Comparison of ENCODE assay signal across 8 mouse cellular contexts in the genomic region with DNA sequence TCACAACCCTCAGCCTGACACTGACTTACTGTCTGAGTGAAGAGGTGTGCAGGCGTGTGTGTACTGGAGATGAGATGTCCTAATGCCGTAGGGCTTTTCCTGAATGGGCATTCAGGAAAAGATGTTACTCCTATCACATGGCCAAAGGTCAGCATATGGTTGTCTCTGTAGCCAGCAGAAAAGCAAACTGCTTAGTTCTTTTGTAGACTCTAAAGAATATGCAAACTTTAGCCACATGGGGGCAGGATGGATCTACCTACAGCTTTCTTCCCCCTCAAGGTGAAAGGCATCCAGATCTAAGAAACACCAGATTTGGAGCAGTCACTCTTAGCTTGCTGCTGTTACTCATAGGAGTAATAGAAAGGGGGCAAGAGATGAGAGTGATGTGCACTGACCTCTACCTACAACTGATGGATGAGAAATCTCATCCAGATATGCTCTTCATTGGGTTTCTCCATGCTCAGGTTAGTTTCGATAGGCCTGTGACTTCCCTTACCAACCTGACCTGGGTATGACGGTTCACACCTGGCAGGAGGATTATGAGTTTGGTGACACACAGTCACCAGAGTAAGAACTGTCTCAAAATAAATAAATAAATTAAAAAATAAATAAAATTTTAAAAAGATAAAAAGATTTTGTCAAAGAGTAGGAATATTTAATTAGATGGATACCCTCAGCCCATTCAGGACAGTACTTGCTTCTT.
DNase-seq lines count a peak whose midpoint lies in the region; ATAC-seq lines count a peak whose summit lies in the region.

No protein-coding gene starts in this region.

- peak; percentile 59 for ATAC-seq in granulocyte monocyte progenitor cell, adult 5-6 weeks (replicated peaks; ENCODE audit: poor library complexity, severe bottlenecking)

- DNase-seq in left cerebral cortex, adult 11 months (ENCODE audit: low spot score), result peak; percentile 49
- DNase-seq in left cerebral cortex, adult 8-10 months (ENCODE audit: low spot score in 2 of 2), result no peak
- DNase-seq in NIH3T3 (ENCODE audit: low read depth), result peak; percentile 92
- DNase-seq in cerebellum, adult 8-10 months, result peak; percentile 82
- DNase-seq in left cerebral cortex, postnatal 14 days (ENCODE audit: low spot score in 2 of 2), result peak; percentile 71 to 75
- peak; percentile 19 for DNase-seq in neural tube, embryonic 10.5 days (ENCODE audit: extremely low spot score, low spot score)
- DNase-seq in ovary, postnatal 36 days (ENCODE audit: low spot score), result no peak

- intact Hi-C loops in left cerebral cortex, postnatal 14 days (cut with DNase I), result loop anchor here (5.0 kb wide), 2 partner anchors 157 to 217 kb away; a partner anchor contains a TSS

Comparison
In these comparisons a context has a peak if more than half of its experiments do, and no peak if none do; other contexts are left out.
1. DNase-seq: peak in left cerebral cortex, adult 11 months (single experiment), NIH3T3 (single experiment), cerebellum, adult 8-10 months (single experiment), left cerebral cortex, postnatal 14 days (2 of 2) and neural tube, embryonic 10.5 days (single experiment); none in left cerebral cortex, adult 8-10 months (0 of 2) and ovary, postnatal 36 days (single experiment).